Mouse (Mus musculus): ENCODE measurements at regions not wholly inside any gene's neighbourhood (a gene's known extent, or its start where the extent isn't known, plus 50 kb on each side); places are given as distances from the start of the nearest gene placed in this dataset.
A peak's percentile ranks its signal among the peaks of the same experiment; 100 is the strongest.

GRCm38 (mm10) chr11:32991036-32991616 is 156.1 kb downstream of the Fgf18 start:
- no peak for DNase-seq (ENCODE audit: extremely low spot score in 1 of 2, low spot score in 1 of 2)

GRCm38 (mm10) chr11:32990201-32990600 is 157.0 kb downstream of the Fgf18 start:
- DNase-seq (ENCODE audit: extremely low spot score in 1 of 2, low spot score in 1 of 2) = no peak

- DNase-seq (ENCODE audit: extremely low spot score in 1 of 2, low spot score in 1 of 2) = no peak
Observed at GRCm38 (mm10) chr11:32978899-32979298, 154.5 kb upstream of the Smim23 start.

- no peak for DNase-seq (ENCODE audit: extremely low spot score in 1 of 2, low spot score in 1 of 2)
Observed at GRCm38 (mm10) chr11:32976572-32976971, 152.2 kb upstream of the Smim23 start.

- no peak for DNase-seq (ENCODE audit: extremely low spot score in 1 of 2, low spot score in 1 of 2)
Observed at GRCm38 (mm10) chr11:32973453-32973852, 149.0 kb upstream of the Smim23 start.

GRCm38 (mm10) chr11:32965418-32965817 is 141.0 kb upstream of the Smim23 start:
- no peak for DNase-seq (ENCODE audit: extremely low spot score in 1 of 2, low spot score in 1 of 2)

- no peak for DNase-seq (ENCODE audit: extremely low spot score in 1 of 2, low spot score in 1 of 2)
Observed at GRCm38 (mm10) chr11:32963625-32964293, 139.4 kb upstream of the Smim23 start.

GRCm38 (mm10) chr11:32961600-32961999 is 137.2 kb upstream of the Smim23 start:
- DNase-seq (ENCODE audit: extremely low spot score in 1 of 2, low spot score in 1 of 2) = no peak

- no peak for DNase-seq (ENCODE audit: extremely low spot score in 1 of 2, low spot score in 1 of 2)
Observed at GRCm38 (mm10) chr11:32958961-32959360, 134.6 kb upstream of the Smim23 start.

GRCm38 (mm10) chr11:32956993-32957392 is 132.6 kb upstream of the Smim23 start:
- peak in 1 of 2 experiments; percentile 71 for DNase-seq (ENCODE audit: extremely low spot score in 1 of 2, low spot score in 1 of 2)

GRCm38 (mm10) chr11:32952271-32952670 is 127.9 kb upstream of the Smim23 start:
- DNase-seq (ENCODE audit: extremely low spot score in 1 of 2, low spot score in 1 of 2) = no peak

- DNase-seq (ENCODE audit: extremely low spot score in 1 of 2, low spot score in 1 of 2) = no peak
Observed at GRCm38 (mm10) chr11:32948132-32948531, 123.7 kb upstream of the Smim23 start.

- DNase-seq (ENCODE audit: extremely low spot score in 1 of 2, low spot score in 1 of 2) = no peak
Observed at GRCm38 (mm10) chr11:32946481-32947001, 122.1 kb upstream of the Smim23 start.

GRCm38 (mm10) chr11:32945071-32945470 is 120.7 kb upstream of the Smim23 start:
- no peak for DNase-seq (ENCODE audit: extremely low spot score in 1 of 2, low spot score in 1 of 2)

- DNase-seq (ENCODE audit: extremely low spot score in 1 of 2, low spot score in 1 of 2) = peak; percentile 25 to 63
Observed at GRCm38 (mm10) chr11:32941331-32942009, 117.1 kb upstream of the Smim23 start.

- no peak for DNase-seq (ENCODE audit: extremely low spot score in 1 of 2, low spot score in 1 of 2)
Observed at GRCm38 (mm10) chr11:32939102-32939501, 114.7 kb upstream of the Smim23 start.

- no peak for DNase-seq (ENCODE audit: extremely low spot score in 1 of 2, low spot score in 1 of 2)
Observed at GRCm38 (mm10) chr11:32937167-32937566, 112.8 kb upstream of the Smim23 start.

GRCm38 (mm10) chr11:32931928-32932327 is 107.5 kb upstream of the Smim23 start:
- DNase-seq (ENCODE audit: extremely low spot score in 1 of 2, low spot score in 1 of 2) = no peak

GRCm38 (mm10) chr11:32931018-32931417 is 106.6 kb upstream of the Smim23 start:
- DNase-seq (ENCODE audit: extremely low spot score in 1 of 2, low spot score in 1 of 2) = no peak

GRCm38 (mm10) chr11:32928837-32929236 is 104.4 kb upstream of the Smim23 start:
- DNase-seq (ENCODE audit: extremely low spot score in 1 of 2, low spot score in 1 of 2) = no peak

GRCm38 (mm10) chr11:32925421-32926271 is 101.2 kb upstream of the Smim23 start:
- DNase-seq (ENCODE audit: extremely low spot score in 1 of 2, low spot score in 1 of 2) = no peak
